Mouse (Mus musculus) liver, embryonic 16.5 days (tissue): ENCODE measurements at regions not wholly inside any gene's neighbourhood (a gene's known extent, or its start where the extent isn't known, plus 50 kb on each side); places are given as distances from the start of the nearest gene placed in this dataset.
A peak's percentile ranks its signal among the peaks of the same experiment; 100 is the strongest.

Experiments used
- ATAC-seq: fragments of 200-750 bp; cut with Nextera tagmentation; 2 replicates; pipeline ENCODE4 v1.8.0; 2017; ENCODE audit warnings: low read depth, mild to moderate bottlenecking, moderate number of reproducible peaks, moderate library complexity
- H3K27ac ChIP-seq: fragments of 300-500 bp; sonication (generic); 2 replicates; pipeline ENCODE4 v1.5.1; 2014; ENCODE audit warnings: mild to moderate bottlenecking, low read length
- H3K27me3 ChIP-seq: fragments of 300-500 bp; sonication (generic); 2 replicates; pipeline ENCODE4 v1.6.1; 2014; ENCODE audit warnings: low read depth, low read length, mixed read lengths; ENCODE audit not compliant: control insufficient read depth, insufficient read depth
- H3K36me3 ChIP-seq: fragments of 300-500 bp; sonication (generic); 2 replicates; pipeline ENCODE4 v1.6.1; 2014; ENCODE audit warnings: mild to moderate bottlenecking; ENCODE audit not compliant: control insufficient read depth, insufficient read depth
- H3K4me1 ChIP-seq: fragments of 300-500 bp; sonication (generic); 2 replicates; pipeline ENCODE4 v1.6.1; 2014; ENCODE audit warnings: low read depth, low read length, mixed read lengths; ENCODE audit not compliant: control insufficient read depth
- H3K4me2 ChIP-seq: fragments of 300-500 bp; sonication (generic); 2 replicates; pipeline ENCODE4 v1.6.1; 2014; ENCODE audit warnings: low read depth, low read length, mixed read lengths
- H3K4me3 ChIP-seq: fragments of 300-500 bp; sonication (generic); 2 replicates; pipeline ENCODE4 v1.5.1; 2014; ENCODE audit warnings: low read depth, mild to moderate bottlenecking, low read length
- H3K9ac ChIP-seq: fragments of 300-500 bp; sonication (generic); 2 replicates; pipeline ENCODE4 v1.6.1; 2014; ENCODE audit warnings: low read depth, low read length
- H3K9me3 ChIP-seq: fragments of 300-500 bp; sonication (generic); replicated peaks from 2 replicates; pipeline ENCODE4 v1.6.1; 2016; ENCODE audit warnings: low read length; ENCODE audit not compliant: control insufficient read depth
- WGBS: fragments of 180-500 bp; shearing (Covaris S2); extraction: QIAGEN DNeasy Blood & Tissue Kit; methylation state at CpG from one replicate; pipeline ENCODE4 v1.1.7; 2014; ENCODE audit not compliant: insufficient replicate concordance; 5-methylcytosine and 5-hydroxymethylcytosine counted together

GRCm38 (mm10) chr17:73036845-73037244 is 70.9 kb upstream of the Lclat1 start:
- H3K4me3 ChIP-seq = no peak overlapping the region
- WGBS = 42% methylated on average over 3 of the region's 3 CpGs
- H3K9ac ChIP-seq = no peak overlapping the region
- H3K27ac ChIP-seq = no peak overlapping the region
- no peak overlapping the region for H3K4me2 ChIP-seq
- H3K36me3 ChIP-seq = no peaks in the 10 kb centered on the region
- H3K4me1 ChIP-seq = peaks cover 3% of the 10 kb centered on the region
- no peaks in the 10 kb centered on the region for H3K9me3 ChIP-seq
- no peaks in the 10 kb centered on the region for H3K27me3 ChIP-seq
- ATAC-seq = no peak

GRCm38 (mm10) chr17:73038586-73038985 is 69.2 kb upstream of the Lclat1 start:
- no peak overlapping the region for H3K9ac ChIP-seq
- no peak overlapping the region for H3K4me2 ChIP-seq
- WGBS = 56% methylated on average over 2 of the region's 2 CpGs
- no peak overlapping the region for H3K4me3 ChIP-seq
- H3K27me3 ChIP-seq = no peaks in the 10 kb centered on the region
- no peak for ATAC-seq
- H3K4me1 ChIP-seq = peaks cover 3% of the 10 kb centered on the region
- H3K9me3 ChIP-seq = no peaks in the 10 kb centered on the region
- H3K27ac ChIP-seq = no peak overlapping the region
- no peaks in the 10 kb centered on the region for H3K36me3 ChIP-seq

GRCm38 (mm10) chr17:73044918-73045580 is 62.7 kb upstream of the Lclat1 start:
- Histone ChIP-seq H3K4me3 (no peak overlapping the region), H3K4me1 (no peaks in the 10 kb centered on the region), H3K4me2 (no peak overlapping the region), H3K9me3 (no peaks in the 10 kb centered on the region), H3K27me3 (no peaks in the 10 kb centered on the region), H3K27ac (no peak overlapping the region), H3K36me3 (no peaks in the 10 kb centered on the region), H3K9ac (no peak overlapping the region)
- 0 out of 2 replicates have a peak, but pooled peaks have one; percentile 16 for ATAC-seq
- WGBS = 49% methylated on average over 5 of the region's 5 CpGs

GRCm38 (mm10) chr17:73046985-73047384 is 60.8 kb upstream of the Lclat1 start:
- Histone ChIP-seq H3K4me2 (no peak overlapping the region), H3K36me3 (no peaks in the 10 kb centered on the region), H3K9me3 (no peaks in the 10 kb centered on the region), H3K9ac (no peak overlapping the region), H3K27me3 (no peaks in the 10 kb centered on the region), H3K27ac (no peak overlapping the region), H3K4me3 (no peak overlapping the region), H3K4me1 (no peaks in the 10 kb centered on the region)
- ATAC-seq = no peak
- WGBS = 46% methylated on average over 4 of the region's 4 CpGs

- Histone ChIP-seq H3K27me3 (no peaks in the 10 kb centered on the region), H3K4me2 (no peak overlapping the region), H3K9me3 (no peaks in the 10 kb centered on the region), H3K4me1 (no peaks in the 10 kb centered on the region), H3K27ac (no peak overlapping the region), H3K36me3 (no peaks in the 10 kb centered on the region), H3K4me3 (no peak overlapping the region), H3K9ac (no peak overlapping the region)
- ATAC-seq = no peak
- 51% methylated on average over 2 of the region's 2 CpGs for WGBS
Observed at GRCm38 (mm10) chr17:73048164-73048563, 59.6 kb upstream of the Lclat1 start.

GRCm38 (mm10) chr17:73052956-73053355 is 54.8 kb upstream of the Lclat1 start:
- WGBS = 68% methylated on average over 2 of the region's 2 CpGs
- no peak for ATAC-seq
- Histone ChIP-seq H3K27ac (no peak overlapping the region), H3K27me3 (no peaks in the 10 kb centered on the region), H3K4me2 (no peak overlapping the region), H3K9me3 (no peaks in the 10 kb centered on the region), H3K36me3 (no peaks in the 10 kb centered on the region), H3K4me3 (no peak overlapping the region), H3K4me1 (no peaks in the 10 kb centered on the region), H3K9ac (no peak overlapping the region)

GRCm38 (mm10) chr17:73053479-73054215 is 54.1 kb upstream of the Lclat1 start:
- Histone ChIP-seq H3K9me3 (no peaks in the 10 kb centered on the region), H3K4me3 (no peak overlapping the region), H3K4me2 (no peak overlapping the region), H3K27me3 (no peaks in the 10 kb centered on the region), H3K27ac (no peak overlapping the region), H3K9ac (no peak overlapping the region), H3K36me3 (no peaks in the 10 kb centered on the region), H3K4me1 (no peaks in the 10 kb centered on the region)
- 17% methylated on average over 3 of the region's 3 CpGs for WGBS
- ATAC-seq = no peak

GRCm38 (mm10) chr17:73054226-73054625 is 53.6 kb upstream of the Lclat1 start:
- ATAC-seq = no peak
- H3K27me3 ChIP-seq = no peaks in the 10 kb centered on the region
- no peak overlapping the region for H3K27ac ChIP-seq
- H3K4me3 ChIP-seq = no peak overlapping the region
- no peak overlapping the region for H3K4me2 ChIP-seq
- no peaks in the 10 kb centered on the region for H3K36me3 ChIP-seq
- no peaks in the 10 kb centered on the region for H3K4me1 ChIP-seq
- no peak overlapping the region for H3K9ac ChIP-seq
- H3K9me3 ChIP-seq = no peaks in the 10 kb centered on the region

GRCm38 (mm10) chr17:73055197-73055596 is 52.6 kb upstream of the Lclat1 start:
- no peak overlapping the region for H3K27ac ChIP-seq
- H3K9ac ChIP-seq = no peak overlapping the region
- ATAC-seq = no peak
- 52% methylated on average over 3 of the region's 3 CpGs for WGBS
- no peaks in the 10 kb centered on the region for H3K9me3 ChIP-seq
- H3K36me3 ChIP-seq = no peaks in the 10 kb centered on the region
- no peak overlapping the region for H3K4me2 ChIP-seq
- H3K4me3 ChIP-seq = no peak overlapping the region
- no peaks in the 10 kb centered on the region for H3K27me3 ChIP-seq
- H3K4me1 ChIP-seq = no peaks in the 10 kb centered on the region
